Mouse (Mus musculus) bone marrow, adult 2 months (tissue): ENCODE measurements at regions not wholly inside any gene's neighbourhood (a gene's known extent, or its start where the extent isn't known, plus 50 kb on each side); places are given as distances from the start of the nearest gene placed in this dataset.

Source experiments
- CTCF ChIP-seq: fragments of 200-500 bp; IDR thresholded peaks from 2 replicates; pipeline ENCODE4 v1.5.1; 2011; ENCODE audit warnings: low read length, control low read depth; ENCODE audit not compliant: control insufficient read depth, insufficient read depth
- POLR2A ChIP-seq: fragments of 200-500 bp; IDR thresholded peaks from 2 replicates; pipeline ENCODE4 v1.6.1; 2011; ENCODE audit warnings: low read depth, mild to moderate bottlenecking, control low read depth, low read length, borderline replicate concordance; ENCODE audit not compliant: control insufficient read depth

DNA sequence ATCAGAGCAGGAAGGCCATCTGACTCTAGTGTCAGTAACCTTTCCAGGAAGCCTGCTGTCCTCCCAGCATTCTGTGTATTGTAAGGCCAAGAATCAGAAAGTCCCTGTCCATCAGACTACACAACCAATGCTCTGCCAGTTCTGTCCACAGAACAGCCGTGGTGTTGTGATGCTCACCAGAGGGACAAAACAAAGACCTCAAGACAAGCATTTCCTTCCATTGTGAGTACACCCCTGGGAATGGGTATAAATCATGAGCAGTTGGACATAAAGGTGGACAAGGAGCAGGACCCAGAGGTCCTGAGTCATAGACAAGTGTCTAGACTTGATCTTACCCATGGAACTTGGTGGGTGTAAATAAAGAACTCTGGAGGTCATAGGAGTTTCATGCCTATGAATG, 55.9 kb upstream of the Gadd45a start:
- TF ChIP-seq CTCF: no peak
- TF ChIP-seq POLR2A: no peak
